In genomic region chr13:58456547-58456946, GRCm38 (mm10) we compare ENCODE assay signal across 30 mouse cellular contexts. TPM values are rescaled to one million over a fixed set of nuclear protein-coding genes. Genes with fewer than 3 reads are reported as not detected.
DNase-seq lines count a peak whose midpoint lies in the region; ATAC-seq and TF ChIP-seq lines count a peak whose summit lies in the region.
"Had no signal": no experiment of that assay in that cellular context is flagged by ENCODE, and none has a peak within 500 bp of the region (broad histone marks: within the 10 kb centered on the region; RNA-seq: fewer than 3 reads in every experiment).

No protein-coding gene starts in this region.

- ATAC-seq in liver, embryonic 12.5 days: no peak
- ATAC-seq: forebrain, postnatal 0 days; inflammation-experienced regulatory T-cells, adult 6 months; midbrain, embryonic 15.5 days had no signal

- 56% methylated on average over 10 of the region's 10 CpGs for WGBS in cerebellum, adult 2 months
- WGBS in liver, embryonic 12.5 days (ENCODE audit: insufficient replicate concordance): 77% methylated on average over 10 of the region's 10 CpGs

- peak overlapping the region; percentile 76; the same call in 1 of the 2 replicates for H3K27ac ChIP-seq in layer of hippocampus, adult 2 months
- no peak overlapping the region for H3K27ac ChIP-seq in cerebellum, adult 2 months (ENCODE audit: insufficient read depth, low read length)
- no peak overlapping the region for H3K27ac ChIP-seq in liver, embryonic 12.5 days
- H3K27ac ChIP-seq: forebrain, embryonic 12.5 days; heart, embryonic 13.5 days; hindbrain, embryonic 15.5 days; kidney, embryonic 15.5 days; liver, embryonic 13.5 days; midbrain, embryonic 10.5 days; midbrain, embryonic 15.5 days; neural tube, embryonic 15.5 days had no signal

- H3K36me3 ChIP-seq in liver, embryonic 12.5 days: no peaks in the 10 kb centered on the region
- H3K36me3 ChIP-seq: forebrain, embryonic 12.5 days; heart, embryonic 13.5 days; hindbrain, embryonic 15.5 days; kidney, embryonic 15.5 days; liver, embryonic 13.5 days; midbrain, embryonic 10.5 days; midbrain, embryonic 15.5 days; neural tube, embryonic 15.5 days had no signal

- H3K9ac ChIP-seq in liver, embryonic 12.5 days: no peak overlapping the region
- H3K9ac ChIP-seq: forebrain, embryonic 12.5 days; forebrain, postnatal 0 days; heart, embryonic 13.5 days; hindbrain, embryonic 15.5 days; kidney, embryonic 15.5 days; liver, embryonic 13.5 days; midbrain, embryonic 15.5 days; neural tube, embryonic 15.5 days had no signal

- TF ChIP-seq POLR2A in cerebellum, adult 2 months (IDR thresholded peaks at IDR 0.05; ENCODE audit: borderline replicate concordance, insufficient read depth, low read length): no peak

- H3K4me2 ChIP-seq in liver, embryonic 12.5 days: no peak overlapping the region
- H3K4me2 ChIP-seq: forebrain, embryonic 12.5 days; heart, embryonic 13.5 days; hindbrain, embryonic 15.5 days; kidney, embryonic 15.5 days; liver, embryonic 13.5 days; midbrain, embryonic 15.5 days; neural tube, embryonic 15.5 days had no signal

- H3K4me1 ChIP-seq in cerebellum, adult 2 months (ENCODE audit: control insufficient read depth, insufficient read depth, low read length): no peaks in the 10 kb centered on the region
- H3K4me1 ChIP-seq in liver, embryonic 12.5 days: no peaks in the 10 kb centered on the region

- TF ChIP-seq CTCF in layer of hippocampus, adult 2 months (conservative IDR thresholded peaks at IDR 0.05): no peak
- no peak for TF ChIP-seq CTCF in cerebellum, adult 2 months (IDR thresholded peaks at IDR 0.05; ENCODE audit: borderline replicate concordance, insufficient read depth, low read depth, low read length)

- no peaks in the 10 kb centered on the region; the same call in 1 of the 2 replicates for H3K27me3 ChIP-seq in cerebellum, adult 2 months (ENCODE audit: control insufficient read depth, insufficient read depth, low read length)
- H3K27me3 ChIP-seq in liver, embryonic 12.5 days (replicated peaks): peaks cover 74% of the 10 kb centered on the region

- DNase-seq in layer of hippocampus, adult 11-12 months (ENCODE audit: low spot score): peak; percentile 28
- DNase-seq in layer of hippocampus, adult 9-10 months (ENCODE audit: low spot score): no peak
- peak; percentile 32 for DNase-seq in ES-CJ7 (ENCODE audit: low read depth, low spot score)
- peak; percentile 43 to 70 for DNase-seq in layer of hippocampus, adult 2 months (ENCODE audit: low spot score in 2 of 2)
- DNase-seq in lung, postnatal 36 days: peak; percentile 48
- DNase-seq in cerebellum, adult 9-10 months: no peak
- DNase-seq in cerebellum, adult 2 months: no peak
- DNase-seq: adrenal gland, postnatal 14 days; cerebellum, adult 11-12 months; cerebellum, postnatal 14 days; forebrain, postnatal 0 days; gastrocnemius, postnatal 10 days; heart, postnatal 10 days; kidney, adult 11 months; kidney, postnatal 25 days; left cerebral cortex, postnatal 4 days; liver, embryonic 13.5 days; right cerebral cortex, postnatal 25 days; spleen, adult 18-20 months; thymus, adult 2 months; thymus, postnatal 36 days had no signal

- no peak overlapping the region for H3K4me3 ChIP-seq in layer of hippocampus, adult 2 months
- no peak overlapping the region for H3K4me3 ChIP-seq in cerebellum, adult 2 months (replicated peaks; ENCODE audit: insufficient read depth, low read depth, low read length)
- H3K4me3 ChIP-seq in liver, embryonic 12.5 days: no peak overlapping the region
- H3K4me3 ChIP-seq: forebrain, embryonic 12.5 days; heart, embryonic 13.5 days; hindbrain, embryonic 15.5 days; kidney, embryonic 15.5 days; liver, embryonic 13.5 days; midbrain, embryonic 10.5 days; midbrain, embryonic 15.5 days; neural tube, embryonic 15.5 days had no signal

- H3K9me3 ChIP-seq in liver, embryonic 12.5 days (replicated peaks): 0 out of 2 replicates have a peak, but pooled peaks cover 3% of the 10 kb centered on the region
- H3K9me3 ChIP-seq: forebrain, embryonic 12.5 days; heart, embryonic 13.5 days; hindbrain, embryonic 15.5 days; kidney, embryonic 15.5 days; liver, embryonic 13.5 days; midbrain, embryonic 10.5 days; midbrain, embryonic 15.5 days; neural tube, embryonic 15.5 days had no signal

RNA-seq across cellular contexts. Expression of gene Hnrnpk, which starts 53.4 kb away (rescaled TPM):
- 100 to 1,000 TPM; 660 to 681 TPM for total RNA-seq in layer of hippocampus, adult 2 months (2021)
- polyA plus RNA-seq in cerebellum, adult 2 months (2012; rRNA removed): 385 and 442 TPM in 2 replicates
- 906 and 911 TPM in 2 replicates for polyA plus RNA-seq in liver, embryonic 12.5 days (2016; fragmentation: Nextera tagmentation; extraction: Ambion mirVana)

RNA-seq across cellular contexts. Expression of gene Rmi1, which starts 54.5 kb away (rescaled TPM):
- 10 to 100 TPM; 16.8 to 17.9 TPM for total RNA-seq in layer of hippocampus, adult 2 months (2021)
- polyA plus RNA-seq in cerebellum, adult 2 months (2012; rRNA removed): 15.6 and 16.8 TPM in 2 replicates
- polyA plus RNA-seq in liver, embryonic 12.5 days (2016; fragmentation: Nextera tagmentation; extraction: Ambion mirVana): 22.3 and 25.4 TPM in 2 replicates

Comparison
In these comparisons a context has a peak if more than half of its experiments do, and no peak if none do; other contexts are left out.
1. DNase-seq: peak in layer of hippocampus, adult 11-12 months (single experiment), ES-CJ7 (single experiment), layer of hippocampus, adult 2 months (2 of 2) and lung, postnatal 36 days (single experiment); none in layer of hippocampus, adult 9-10 months (single experiment), cerebellum, adult 9-10 months (single experiment) and cerebellum, adult 2 months (0 of 2).